Mouse (Mus musculus): ENCODE results near the gene Dusp12.

Gene Dusp12

DNA sequence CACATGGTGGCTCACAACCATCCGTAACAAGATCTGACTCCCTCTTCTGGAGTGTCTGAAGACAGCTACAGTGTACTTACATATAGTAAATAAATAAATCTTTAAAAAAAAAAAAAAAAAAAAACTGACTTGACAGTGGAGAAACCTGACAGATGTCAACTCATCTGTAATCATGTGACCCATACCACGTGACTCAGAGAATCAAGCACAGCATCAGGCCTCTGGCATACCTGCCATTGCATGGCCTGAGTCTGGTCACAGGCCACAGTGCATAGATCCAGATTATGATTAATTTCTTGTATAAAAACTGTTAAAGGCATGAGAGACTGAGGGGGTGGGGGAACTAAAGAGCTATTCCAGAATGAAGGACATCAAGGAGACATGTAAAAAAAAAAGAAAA lies 26.5 kb downstream of the Dusp12 start:
- DNase-seq: no peak

DNA sequence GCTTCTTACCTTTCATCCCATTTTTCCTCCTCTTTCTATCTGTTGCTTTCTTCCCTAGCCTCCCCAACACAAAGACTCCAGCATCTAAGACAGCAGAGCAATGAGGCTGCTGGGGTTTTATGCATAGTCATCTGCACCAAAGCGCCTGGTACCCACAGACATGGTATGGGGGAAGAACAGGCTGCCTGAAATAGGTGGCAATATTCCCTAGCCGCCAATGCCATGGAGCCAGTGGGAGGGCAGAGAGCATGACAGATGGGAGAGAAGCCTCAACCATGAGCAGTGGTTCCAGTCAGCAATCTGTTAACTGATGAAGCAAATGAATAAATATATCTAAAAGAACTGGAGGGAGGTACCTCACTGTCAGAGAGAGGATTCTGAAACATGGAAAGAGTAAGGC lies 28.0 kb downstream of the Dusp12 start:
- DNase-seq: no peak

DNA sequence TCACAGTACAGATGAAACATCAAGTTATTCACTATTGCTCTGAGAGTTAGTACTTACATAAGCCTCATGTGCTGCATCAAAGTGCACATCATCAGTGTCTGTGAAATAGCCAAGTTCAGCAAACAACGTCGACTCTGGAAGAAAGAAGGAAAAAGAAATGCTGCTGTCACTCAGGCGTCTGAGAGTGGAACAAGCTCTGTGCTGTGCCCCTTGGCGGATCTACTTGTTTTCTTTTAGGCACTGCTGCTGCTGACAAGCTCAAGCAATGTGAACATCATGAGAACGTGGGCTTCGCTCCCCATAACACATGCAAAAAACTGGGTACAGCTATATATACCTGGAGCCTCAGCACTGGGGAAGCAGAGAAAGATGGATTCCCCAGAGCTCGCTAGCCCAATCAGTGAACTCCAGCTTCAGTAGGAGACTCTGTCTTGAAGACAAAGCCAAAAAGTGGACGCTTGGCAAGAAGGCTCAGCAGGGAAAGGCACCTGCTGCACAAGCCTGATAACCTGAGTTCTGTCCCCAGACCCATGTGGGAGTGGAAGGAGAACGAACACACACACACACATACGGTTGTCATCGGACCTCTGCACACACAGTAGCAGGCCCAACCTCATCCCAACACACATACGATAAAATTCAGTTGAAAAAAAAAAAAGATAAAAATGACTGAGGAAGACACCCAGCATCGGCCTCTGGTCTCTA lies 30.1 kb downstream of the Dusp12 start:
- peak; percentile 70 for DNase-seq

DNA sequence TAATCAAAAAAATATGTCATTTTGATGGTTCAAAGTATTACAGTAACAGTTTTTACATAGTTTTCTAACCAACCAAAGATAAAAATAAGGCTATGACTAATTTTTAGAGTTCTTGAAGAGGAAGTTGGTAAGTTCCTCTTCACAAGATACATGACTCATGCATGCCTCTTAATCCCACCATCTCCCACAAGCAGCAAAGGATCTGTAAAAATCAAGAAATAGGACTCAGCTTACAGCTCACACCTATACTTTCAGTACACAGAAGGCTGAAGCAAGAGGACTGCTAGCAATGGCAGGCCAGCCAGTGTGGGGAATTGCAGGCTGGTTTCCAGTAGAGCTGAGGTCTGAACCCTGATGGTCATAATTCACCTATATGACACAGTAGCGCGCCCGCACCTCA lies 31.7 kb downstream of the Dusp12 start:
- DNase-seq: no peak

DNA sequence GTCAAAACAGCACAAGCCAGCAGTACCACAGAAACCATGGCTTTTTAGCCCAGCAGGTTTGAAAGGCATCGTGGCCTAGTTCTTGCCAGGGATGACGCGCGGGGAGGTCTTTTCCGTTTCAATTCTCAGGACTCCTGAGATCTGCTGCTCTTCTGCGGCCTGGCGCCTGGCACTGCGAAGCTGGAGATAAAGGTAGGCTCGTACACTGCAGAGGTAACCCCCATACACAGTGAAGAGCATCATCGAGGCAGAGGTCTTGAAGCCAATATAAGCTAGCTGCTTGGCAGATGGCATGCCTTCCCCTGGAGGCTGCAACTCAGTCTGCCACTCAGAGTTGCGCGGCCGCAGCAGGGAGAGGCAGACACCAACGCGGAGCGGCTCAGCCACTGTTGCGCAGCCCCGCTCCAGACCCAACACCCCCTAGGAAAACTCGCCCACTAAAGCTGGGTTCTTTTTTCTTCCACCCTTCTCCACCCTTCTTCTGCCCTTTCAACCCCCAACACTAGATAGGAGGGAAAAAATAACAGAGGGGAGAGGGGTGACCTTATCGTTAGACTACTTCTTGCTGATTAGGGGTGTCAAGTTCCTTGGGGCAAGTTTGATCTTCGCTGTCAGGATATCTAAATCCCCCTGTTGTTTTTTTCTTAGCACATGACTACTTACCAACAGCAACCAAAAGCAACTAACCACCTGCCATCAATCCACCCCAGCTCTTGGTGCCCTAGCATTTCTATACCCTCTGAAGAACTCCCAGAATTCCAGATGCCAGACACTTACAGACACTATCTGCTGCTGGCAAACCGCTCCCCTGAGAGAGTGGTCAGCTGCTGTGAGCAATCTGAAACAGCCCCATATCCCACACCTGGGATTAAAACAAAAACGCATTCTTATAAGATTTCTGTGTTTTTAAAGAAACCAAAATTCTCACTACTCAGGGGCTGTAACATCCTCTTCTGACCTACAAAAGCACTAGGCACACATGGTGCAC lies 34.4 kb downstream of the Dusp12 start:
- peak; percentile 43 for DNase-seq

DNA sequence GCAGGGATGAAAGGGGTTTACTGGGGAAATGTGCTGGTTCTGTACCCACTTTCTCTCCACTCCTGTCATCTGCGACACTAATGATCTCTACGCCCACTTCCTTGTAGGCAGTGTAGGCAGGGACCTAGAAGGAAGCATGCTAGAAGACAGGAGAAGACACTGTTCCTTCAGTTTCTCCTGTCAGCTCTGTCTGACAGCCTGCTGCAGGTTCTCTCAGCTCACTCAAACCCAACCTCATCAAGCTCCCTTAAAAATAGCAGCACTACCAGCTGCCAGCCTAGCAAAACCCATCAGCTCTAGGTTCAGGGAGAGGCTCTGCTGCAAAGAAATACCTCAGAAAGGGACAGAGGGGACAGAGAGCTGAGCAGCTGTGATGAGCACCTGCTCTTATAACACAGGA lies 35.3 kb downstream of the Dusp12 start:
- DNase-seq: no peak

DNA sequence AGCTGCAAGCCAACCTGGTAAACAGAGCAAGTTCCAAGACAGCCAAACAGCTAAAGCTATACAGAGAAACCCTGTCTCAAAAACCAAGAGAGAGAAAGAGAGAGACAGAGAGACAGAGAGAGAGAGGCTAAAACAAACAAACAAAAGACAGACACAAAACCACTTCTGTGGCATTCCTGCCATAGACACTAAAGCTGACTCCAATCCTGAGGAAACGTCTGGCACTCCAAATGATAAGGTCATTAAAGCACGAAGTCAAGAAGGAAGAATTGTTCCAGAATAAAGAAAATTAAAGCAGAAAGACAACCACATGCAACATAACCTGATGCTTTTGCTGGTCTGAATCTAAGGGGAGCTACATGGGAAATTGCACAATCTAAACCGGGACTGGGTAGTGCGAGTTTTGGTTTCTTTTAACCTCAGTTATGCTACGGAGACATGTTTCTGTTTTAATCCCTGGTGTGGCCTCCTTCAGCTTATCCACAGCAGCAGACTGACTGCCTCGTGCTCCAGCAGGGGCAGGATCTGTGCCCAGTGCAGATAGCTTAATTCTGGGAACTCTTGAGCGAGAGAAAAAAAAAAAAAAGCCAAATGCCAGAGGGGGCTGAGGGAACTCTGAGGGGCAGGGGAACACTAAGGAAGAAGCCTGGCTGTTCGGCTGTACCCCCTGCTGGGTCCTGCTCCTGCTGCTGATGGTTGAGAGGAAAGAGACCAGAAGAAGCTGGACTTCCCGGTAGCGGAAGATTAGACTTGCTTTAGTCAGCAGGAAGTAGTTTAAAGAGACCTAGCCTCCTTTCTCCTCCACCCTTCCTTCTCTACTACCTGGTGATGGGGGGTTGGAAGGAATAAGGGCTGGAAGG lies 39.7 kb downstream of the Dusp12 start:
- peak; percentile 79 for DNase-seq

DNA sequence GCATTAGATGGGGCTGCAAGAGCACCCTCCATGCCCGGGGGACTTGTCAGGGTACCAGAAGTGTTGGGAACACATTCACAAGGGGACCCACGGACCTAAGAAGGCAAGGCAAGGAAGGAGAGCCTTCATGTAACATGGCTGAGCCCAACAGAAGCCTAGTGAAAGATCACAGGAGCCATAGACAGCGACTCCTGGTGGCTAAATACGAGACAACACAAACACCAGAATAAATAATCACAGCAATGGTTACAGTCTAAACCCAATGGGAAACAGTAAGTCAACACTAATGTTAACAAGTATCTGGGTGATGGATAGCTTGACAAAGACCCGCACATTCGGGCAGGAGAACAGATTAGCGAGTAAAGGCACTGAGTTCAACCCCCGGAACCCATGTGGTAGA lies 41.0 kb downstream of the Dusp12 start:
- peak; percentile 54 for DNase-seq

DNA sequence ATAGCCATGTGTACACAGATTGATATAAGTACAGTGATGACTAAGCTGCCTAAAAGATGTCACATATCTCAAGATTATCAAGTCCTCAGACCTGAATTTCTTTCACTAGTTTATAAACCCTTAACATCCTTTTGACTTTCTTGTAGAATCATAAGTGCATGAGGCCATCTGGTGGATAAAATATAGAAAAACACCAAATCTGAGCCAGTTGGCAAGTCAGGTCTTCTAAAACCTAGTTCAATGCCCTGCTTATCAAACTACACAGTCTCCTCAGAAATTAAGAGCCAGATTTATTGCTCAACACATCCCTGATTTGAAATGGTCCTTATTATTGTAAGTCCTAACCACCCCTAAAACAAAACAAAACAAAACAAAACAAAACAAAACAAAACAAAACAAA lies 45.7 kb downstream of the Dusp12 start:
- DNase-seq: no peak

DNA sequence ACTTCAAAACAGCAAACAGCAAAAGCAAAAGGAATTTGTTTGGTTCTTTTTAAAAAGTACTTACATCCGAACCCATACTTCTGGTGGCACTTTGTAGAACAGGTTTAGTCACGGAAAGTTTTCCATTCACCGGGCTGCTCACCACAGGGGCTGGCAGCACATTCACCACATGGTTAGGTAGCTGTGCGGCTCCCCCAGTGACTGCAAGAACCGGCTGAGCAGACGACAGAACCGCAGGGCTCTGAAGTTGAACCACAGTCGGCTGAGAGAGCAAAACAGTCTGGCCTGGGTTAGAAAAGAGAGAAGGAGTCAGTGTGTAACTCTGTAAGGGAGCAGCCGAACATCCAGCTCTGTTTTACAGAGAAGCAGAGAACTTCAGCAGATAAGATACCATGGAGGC lies 50.6 kb downstream of the Dusp12 start:
- DNase-seq: no peak

DNA sequence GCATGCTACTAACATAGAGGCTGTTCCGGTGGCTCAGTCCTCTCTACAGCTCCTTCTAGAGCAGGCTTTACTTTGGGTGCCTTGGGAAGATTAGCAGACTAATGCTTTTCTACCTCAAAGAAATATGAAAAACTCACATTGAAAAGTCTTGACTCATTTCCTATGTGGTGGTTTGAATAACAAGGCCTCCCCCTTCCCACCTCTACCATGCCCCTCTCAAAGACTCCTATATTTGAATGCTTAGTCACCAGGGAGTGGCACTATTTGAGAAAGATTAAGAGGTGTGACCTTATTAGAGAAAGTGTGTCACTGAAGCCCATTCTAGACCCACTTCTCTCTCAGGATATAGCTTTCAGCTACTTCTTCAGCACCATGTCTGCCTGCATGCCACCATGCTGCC lies 55.6 kb downstream of the Dusp12 start:
- DNase-seq: no peak

DNA sequence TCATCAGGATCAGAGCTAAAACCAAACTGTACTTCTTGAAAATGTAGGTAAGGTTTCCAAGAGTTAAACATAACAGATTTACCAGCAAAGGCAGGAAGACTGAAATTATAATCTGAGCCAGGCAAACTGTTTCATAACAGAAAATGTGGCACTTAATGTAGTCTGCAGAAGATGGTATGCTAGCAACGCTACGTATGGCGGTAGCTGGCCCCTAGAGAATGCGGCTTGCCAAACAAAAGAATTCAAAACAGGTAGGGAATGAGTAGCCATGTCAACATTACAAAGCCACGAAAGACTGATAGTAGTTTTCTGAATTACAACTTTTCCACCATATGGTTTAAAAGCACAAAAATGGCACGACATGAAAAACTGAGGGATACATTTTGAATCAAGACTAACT lies 56.0 kb downstream of the Dusp12 start:
- no peak for DNase-seq

Measured in liver (tissue).